Mouse (Mus musculus) telencephalon, adult 2 months (tissue): ENCODE data around the gene Olig3.

ENCODE experiments used
- DNase-seq: peaks from one replicate; pipeline ENCODE4 v3.0.0-alpha.2; 2011; ENCODE audit warnings: low read depth, low spot score

Gene Olig3

GRCm38 (mm10) chr10:19356071-19356583 lies at the start of gene Olig3:
TSS of gene Olig3 (plus strand) at chr10:19356533.
- DNase-seq: no peak

- no peak for DNase-seq
Measured at GRCm38 (mm10) chr10:19309681-19310395, 46.5 kb upstream of the Olig3 start.

GRCm38 (mm10) chr10:19310471-19310870 lies 45.9 kb upstream of the Olig3 start:
- no peak for DNase-seq

- DNase-seq: no peak
Measured at GRCm38 (mm10) chr10:19317962-19318812, 38.1 kb upstream of the Olig3 start.

- DNase-seq: no peak
Measured at GRCm38 (mm10) chr10:19321781-19322180, 34.6 kb upstream of the Olig3 start.

- DNase-seq: no peak
Measured at GRCm38 (mm10) chr10:19329191-19329777, 27.0 kb upstream of the Olig3 start.

- no peak for DNase-seq
Measured at GRCm38 (mm10) chr10:19333425-19333824, 22.9 kb upstream of the Olig3 start.

GRCm38 (mm10) chr10:19338695-19339630 lies 17.4 kb upstream of the Olig3 start:
- no peak for DNase-seq

GRCm38 (mm10) chr10:19344039-19344438 lies 12.3 kb upstream of the Olig3 start:
- DNase-seq: no peak

- DNase-seq: no peak
Measured at GRCm38 (mm10) chr10:19349326-19349725, 7.0 kb upstream of the Olig3 start.

GRCm38 (mm10) chr10:19352006-19352877 lies 4.1 kb upstream of the Olig3 start:
- DNase-seq: no peak

- no peak for DNase-seq
Measured at GRCm38 (mm10) chr10:19352878-19353301, 3.4 kb upstream of the Olig3 start.

- no peak for DNase-seq
Measured at GRCm38 (mm10) chr10:19353631-19354030, 2.7 kb upstream of the Olig3 start.

- DNase-seq: no peak
Measured at GRCm38 (mm10) chr10:19354146-19354545, 2.2 kb upstream of the Olig3 start.

GRCm38 (mm10) chr10:19355076-19355475 lies 1.3 kb upstream of the Olig3 start:
- DNase-seq: no peak

GRCm38 (mm10) chr10:19356720-19357641 lies 648 bp downstream of the Olig3 start:
- no peak for DNase-seq

- no peak for DNase-seq
Measured at GRCm38 (mm10) chr10:19357848-19358247, 1.5 kb downstream of the Olig3 start.

GRCm38 (mm10) chr10:19360446-19361300 lies 4.3 kb downstream of the Olig3 start:
- DNase-seq: no peak
